Mouse (Mus musculus) embryonic facial prominence, embryonic 12.5 days (tissue): ENCODE results near the gene Cdpf1. TPM values are rescaled to one million over a fixed set of nuclear protein-coding genes. Genes with fewer than 3 reads are reported as not detected.

Experiments
- ATAC-seq: fragments of 200-750 bp; cut with Nextera tagmentation; 2 replicates; pipeline ENCODE4 v1.8.0; 2017; ENCODE audit not compliant: insufficient number of reproducible peaks, insufficient read depth, low FRiP score, low TSS enrichment
- H3K27ac ChIP-seq: fragments of 300-500 bp; sonication (generic); 2 replicates; pipeline ENCODE4 v1.5.1; 2016; ENCODE audit warnings: mild to moderate bottlenecking
- H3K27me3 ChIP-seq: fragments of 300-500 bp; sonication (generic); 2 replicates; pipeline ENCODE4 v1.6.1; 2016; ENCODE audit warnings: mild to moderate bottlenecking, moderate library complexity
- H3K36me3 ChIP-seq: fragments of 300-500 bp; sonication (generic); 2 replicates; pipeline ENCODE4 v1.6.1; 2016; ENCODE audit warnings: mild to moderate bottlenecking
- H3K4me1 ChIP-seq: fragments of 300-500 bp; sonication (generic); 2 replicates; pipeline ENCODE4 v1.6.1; 2016
- H3K4me2 ChIP-seq: fragments of 300-500 bp; sonication (generic); replicated peaks from 2 replicates; pipeline ENCODE4 v1.6.1; 2016; ENCODE audit warnings: mild to moderate bottlenecking, moderate library complexity
- H3K4me3 ChIP-seq: fragments of 300-500 bp; sonication (generic); 2 replicates; pipeline ENCODE4 v1.5.1; 2016; ENCODE audit warnings: mild to moderate bottlenecking
- H3K9ac ChIP-seq: fragments of 300-500 bp; sonication (generic); 2 replicates; pipeline ENCODE4 v1.6.1; 2016; ENCODE audit warnings: mild to moderate bottlenecking, moderate library complexity
- H3K9me3 ChIP-seq: fragments of 300-500 bp; sonication (generic); 2 replicates; pipeline ENCODE4 v1.6.1; 2016; ENCODE audit warnings: mild to moderate bottlenecking, moderate library complexity
- WGBS: fragments of 180-500 bp; shearing (Covaris S2); methylation state at CpG from one replicate; pipeline ENCODE4 v1.1.7; 2016; 5-methylcytosine and 5-hydroxymethylcytosine counted together
- polyA plus RNA-seq: library from polyadenylated mRNA; unstranded; fragments of >200 nt; fragmentation: Nextera tagmentation; extraction: Ambion mirVana; gene quantifications from 2 replicates; pipeline ENCODE4 v1.2.1, GENCODE M21; 2016

The Cdpf1 gene
- polyA plus RNA-seq: 26.7 and 27.9 TPM in 2 replicates

GRCm38 (mm10) chr15:85811535-85812277 lies at the start of gene Cdpf1:
TSS of gene Cdpf1 (minus strand) at chr15:85811697.
- Histone ChIP-seq H3K4me2 (peak within 1 kb of the TSS; percentile 88), H3K36me3 (no peaks in the 10 kb centered on the region), H3K27ac (peak within 1 kb of the TSS; percentile 87), H3K9ac (peak within 1 kb of the TSS; percentile 79), H3K4me3 (peak within 1 kb of the TSS; percentile 83), H3K9me3 (no peaks in the 10 kb centered on the region), H3K4me1 (peaks cover 6% of the 10 kb centered on the region; the same call in 1 of the 2 replicates), H3K27me3 (no peaks in the 10 kb centered on the region)
- 3% methylated on average over 36 of the region's 36 CpGs for WGBS
- peak; percentile 92 for ATAC-seq

DNA sequence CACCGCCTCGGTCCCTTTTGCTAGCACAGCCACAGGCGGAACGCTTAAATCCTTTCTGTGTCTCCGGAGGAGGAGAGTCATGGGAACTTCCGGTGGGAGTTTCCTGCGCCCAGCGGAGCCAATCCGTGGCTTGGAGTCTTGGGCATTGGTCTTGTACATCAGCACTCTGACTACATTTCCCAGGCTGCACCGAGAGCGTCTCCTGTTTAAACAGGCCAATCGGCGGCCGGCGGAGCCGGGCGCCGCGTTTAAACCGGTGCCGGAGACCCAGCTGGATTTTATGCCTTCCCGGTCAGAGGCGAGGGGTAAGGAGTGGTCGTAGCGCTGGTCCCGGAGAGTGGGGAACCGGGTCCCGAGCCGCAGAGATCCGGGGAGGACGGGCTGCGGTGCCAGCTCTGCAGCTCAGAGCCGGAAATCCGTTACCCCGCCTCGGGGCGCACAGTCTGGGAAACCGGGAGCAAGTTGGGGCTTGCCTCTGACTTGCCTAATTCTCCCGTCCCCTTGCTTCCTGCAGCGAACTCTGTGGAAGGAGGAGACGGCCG lies 48.1 kb upstream of the Cdpf1 start, which contains the start of gene Gtse1:
Gene Gtse1, plus strand, starts transcription at position 256 of the 542 bp plus-strand sequence.
- Histone ChIP-seq H3K27me3 (no peaks in the 10 kb centered on the region), H3K27ac (peak within 1 kb of the TSS; percentile 79), H3K4me3 (peak within 1 kb of the TSS; percentile 88), H3K4me1 (peaks cover 22% of the 10 kb centered on the region), H3K9ac (peak within 1 kb of the TSS; percentile 78), H3K9me3 (no peaks in the 10 kb centered on the region), H3K4me2 (peak within 1 kb of the TSS; percentile 86), H3K36me3 (peaks cover 29% of the 10 kb centered on the region)
- under 1% methylated on average over 42 of the region's 42 CpGs for WGBS
- ATAC-seq: peak; percentile 98

GRCm38 (mm10) chr15:85858980-85859489 lies 47.5 kb upstream of the Cdpf1 start:
- WGBS: 12% methylated on average over 15 of the region's 15 CpGs
- Histone ChIP-seq H3K4me3 (peak overlapping the region; percentile 88), H3K27ac (peak overlapping the region; percentile 67), H3K9me3 (no peaks in the 10 kb centered on the region), H3K4me1 (peaks cover 22% of the 10 kb centered on the region), H3K9ac (peak overlapping the region; percentile 78), H3K27me3 (no peaks in the 10 kb centered on the region), H3K36me3 (peaks cover 24% of the 10 kb centered on the region), H3K4me2 (peak overlapping the region; percentile 86)
- ATAC-seq: peak; percentile 29

GRCm38 (mm10) chr15:85851656-85852392 lies 40.3 kb upstream of the Cdpf1 start:
- no peaks in the 10 kb centered on the region for H3K9me3 ChIP-seq
- no peak overlapping the region for H3K9ac ChIP-seq
- H3K27me3 ChIP-seq: no peaks in the 10 kb centered on the region
- H3K36me3 ChIP-seq: no peaks in the 10 kb centered on the region
- no peak overlapping the region for H3K4me3 ChIP-seq
- WGBS: 79% methylated on average over 12 of the region's 12 CpGs
- no peak overlapping the region for H3K27ac ChIP-seq
- no peak overlapping the region for H3K4me2 ChIP-seq
- no peaks in the 10 kb centered on the region for H3K4me1 ChIP-seq
- no peak for ATAC-seq

DNA sequence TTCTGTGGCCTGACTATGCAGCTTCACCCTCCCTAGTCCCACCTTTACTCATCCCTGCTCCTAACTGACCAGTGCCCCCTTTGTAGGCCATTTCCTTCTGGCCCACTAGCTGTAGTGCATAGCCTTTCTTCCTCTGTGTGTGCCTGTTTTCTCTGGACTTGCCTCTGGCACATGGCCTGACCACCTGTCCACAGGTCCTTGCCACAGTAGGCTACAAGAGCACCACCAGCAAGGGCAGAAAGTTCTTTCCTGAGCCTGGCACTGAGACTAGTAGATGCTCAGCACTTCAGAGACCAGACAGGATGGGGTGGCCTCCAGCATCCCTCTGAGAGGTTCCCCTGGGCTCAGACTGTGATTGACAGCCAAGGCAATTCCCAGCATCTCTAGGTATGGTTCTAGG lies 33.6 kb upstream of the Cdpf1 start:
- Histone ChIP-seq H3K27me3 (no peaks in the 10 kb centered on the region), H3K4me3 (no peak overlapping the region), H3K9ac (no peak overlapping the region), H3K4me1 (no peaks in the 10 kb centered on the region), H3K9me3 (no peaks in the 10 kb centered on the region), H3K36me3 (no peaks in the 10 kb centered on the region), H3K4me2 (no peak overlapping the region), H3K27ac (no peak overlapping the region)
- ATAC-seq: no peak

GRCm38 (mm10) chr15:85841796-85842360 lies 30.4 kb upstream of the Cdpf1 start:
- Histone ChIP-seq H3K9ac (no peak overlapping the region), H3K36me3 (no peaks in the 10 kb centered on the region), H3K27me3 (no peaks in the 10 kb centered on the region), H3K9me3 (no peaks in the 10 kb centered on the region), H3K4me1 (no peaks in the 10 kb centered on the region), H3K4me3 (no peak overlapping the region), H3K27ac (no peak overlapping the region), H3K4me2 (no peak overlapping the region)
- no peak for ATAC-seq
- 77% methylated on average over 5 of the region's 5 CpGs for WGBS

GRCm38 (mm10) chr15:85840983-85841382 lies 29.5 kb upstream of the Cdpf1 start:
- ATAC-seq: no peak
- WGBS: 31% methylated on average over 6 of the region's 6 CpGs
- no peaks in the 10 kb centered on the region for H3K4me1 ChIP-seq

DNA sequence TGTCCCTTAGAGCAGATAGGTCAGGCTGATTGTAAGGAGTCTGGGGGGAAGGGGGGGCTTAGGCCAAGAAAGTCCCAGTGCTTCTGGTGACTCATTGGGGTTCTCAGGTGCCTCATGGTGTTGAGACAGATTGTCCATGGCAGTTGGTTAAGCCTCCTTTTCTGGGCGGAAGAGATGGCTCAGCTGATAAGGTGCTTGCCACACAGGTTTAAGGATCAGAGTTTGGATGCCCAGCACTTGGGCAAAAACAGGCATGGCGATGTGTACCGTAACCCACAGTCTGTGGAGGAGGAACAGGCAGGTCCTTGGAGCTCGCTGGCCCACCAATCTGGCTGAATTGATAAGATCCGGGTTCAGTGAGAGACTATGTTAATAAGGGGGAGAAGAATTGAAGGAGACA lies 25.4 kb upstream of the Cdpf1 start:
- no peak overlapping the region for H3K4me2 ChIP-seq
- H3K4me1 ChIP-seq: peaks cover 5% of the 10 kb centered on the region; the same call in 1 of the 2 replicates
- H3K9ac ChIP-seq: no peak overlapping the region
- ATAC-seq: no peak
- no peaks in the 10 kb centered on the region for H3K27me3 ChIP-seq
- H3K27ac ChIP-seq: no peak overlapping the region
- H3K36me3 ChIP-seq: peaks cover 3% of the 10 kb centered on the region; the same call in 1 of the 2 replicates
- H3K4me3 ChIP-seq: no peak overlapping the region
- no peaks in the 10 kb centered on the region for H3K9me3 ChIP-seq
- WGBS: 92% methylated on average over 5 of the region's 5 CpGs

More at GRCm38 (mm10) chr15:85840983-85841382, 29.5 kb upstream of the Cdpf1 start:
- H3K27ac ChIP-seq: no peak overlapping the region
- peaks cover 2% of the 10 kb centered on the region; the same call in 1 of the 2 replicates for H3K36me3 ChIP-seq
- no peak overlapping the region for H3K9ac ChIP-seq
- H3K27me3 ChIP-seq: no peaks in the 10 kb centered on the region
- H3K9me3 ChIP-seq: no peaks in the 10 kb centered on the region
- no peak overlapping the region for H3K4me2 ChIP-seq
- H3K4me3 ChIP-seq: no peak overlapping the region

DNA sequence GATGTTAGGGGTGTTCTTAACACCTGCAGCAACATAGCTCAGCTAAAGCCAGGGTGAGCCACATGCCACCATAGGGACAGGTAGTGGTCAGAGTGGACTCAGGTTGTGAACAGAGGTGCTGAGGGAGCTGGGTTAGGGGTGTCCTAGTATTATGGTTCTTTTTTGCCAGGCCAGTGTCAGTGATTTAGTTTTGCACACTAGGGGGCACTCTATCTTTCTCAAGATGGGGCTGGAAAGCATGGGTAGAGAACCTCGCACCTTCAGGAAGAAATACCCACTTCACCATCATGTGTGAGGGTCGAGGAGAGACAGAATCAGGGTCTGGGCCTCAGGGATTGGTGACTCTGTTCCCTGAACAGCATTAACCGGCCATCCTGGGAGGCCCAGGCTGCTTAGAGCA lies 23.8 kb upstream of the Cdpf1 start:
- H3K36me3 ChIP-seq: peaks cover 3% of the 10 kb centered on the region; the same call in 1 of the 2 replicates
- H3K27ac ChIP-seq: no peak overlapping the region
- no peak overlapping the region for H3K4me3 ChIP-seq
- H3K27me3 ChIP-seq: no peaks in the 10 kb centered on the region
- H3K9ac ChIP-seq: no peak overlapping the region
- H3K9me3 ChIP-seq: no peaks in the 10 kb centered on the region
- peaks cover 7% of the 10 kb centered on the region; the same call in 1 of the 2 replicates for H3K4me1 ChIP-seq
- no peak overlapping the region for H3K4me2 ChIP-seq
- ATAC-seq: no peak
- 51% methylated on average over 3 of the region's 3 CpGs for WGBS

DNA sequence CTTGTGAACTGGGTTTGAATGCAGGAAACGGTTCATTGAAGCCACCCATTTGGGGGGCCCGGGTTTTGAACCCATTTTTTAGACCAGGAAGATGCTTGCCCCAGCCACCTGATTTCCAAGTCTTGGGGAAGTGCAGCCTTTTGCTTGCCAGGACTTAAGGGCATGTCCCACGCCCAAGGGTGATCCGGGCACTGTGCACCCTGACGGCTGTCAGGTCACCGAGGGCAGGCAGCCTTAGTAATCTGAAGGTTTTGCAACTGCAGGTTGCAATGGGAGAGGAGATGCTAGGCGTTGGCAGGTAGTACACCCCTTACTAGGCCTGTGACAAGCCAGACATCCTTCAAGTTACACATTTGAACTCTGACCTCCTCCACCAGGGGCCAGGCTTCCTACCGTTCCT lies 21.1 kb upstream of the Cdpf1 start:
- Histone ChIP-seq H3K27ac (no peak overlapping the region), H3K9me3 (no peaks in the 10 kb centered on the region), H3K4me1 (peaks cover 7% of the 10 kb centered on the region; the same call in 1 of the 2 replicates), H3K36me3 (peaks cover 3% of the 10 kb centered on the region; the same call in 1 of the 2 replicates), H3K9ac (peak overlapping the region; percentile 52), H3K4me3 (peak overlapping the region; percentile 49), H3K27me3 (no peaks in the 10 kb centered on the region), H3K4me2 (peak overlapping the region; percentile 70)
- WGBS: 43% methylated on average over 8 of the region's 8 CpGs
- ATAC-seq: no peak

GRCm38 (mm10) chr15:85831954-85832590 lies 20.6 kb upstream of the Cdpf1 start, which contains the start of gene Ttc38:
TSS of gene Ttc38 (plus strand) at chr15:85832306.
- peak; percentile 83 for ATAC-seq
- H3K27ac ChIP-seq: no peak within 1 kb of the TSS

More at GRCm38 (mm10) chr15:85831954-85832590, 20.6 kb upstream of the Cdpf1 start, which contains the start of gene Ttc38:
- H3K36me3 ChIP-seq: peaks cover 3% of the 10 kb centered on the region; the same call in 1 of the 2 replicates
- H3K4me3 ChIP-seq: peak within 1 kb of the TSS; percentile 49
- peak within 1 kb of the TSS; percentile 52 for H3K9ac ChIP-seq
- no peaks in the 10 kb centered on the region for H3K27me3 ChIP-seq
- under 1% methylated on average over 27 of the region's 27 CpGs for WGBS
- peaks cover 7% of the 10 kb centered on the region; the same call in 1 of the 2 replicates for H3K4me1 ChIP-seq
- H3K9me3 ChIP-seq: no peaks in the 10 kb centered on the region
- peak within 1 kb of the TSS; percentile 70 for H3K4me2 ChIP-seq
